Mouse (Mus musculus): ENCODE measurements around the gene Gm28308. TPM values are rescaled to one million over a fixed set of nuclear protein-coding genes. Genes with fewer than 3 reads are reported as not detected.

Gm28308 gene
- total RNA-seq, 2 experiments from 2014 or later: not detected

- intact Hi-C loops (cut with DNase I): loop anchor here (10.0 kb wide), 1 partner anchor 838 kb away; no protein-coding TSS in a partner anchor
Measured at GRCm38 (mm10) chr6:52222729-52223128, 9.6 kb upstream of the Gm28308 start.

GRCm38 (mm10) chr6:52221993-52222685 lies 9.0 kb upstream of the Gm28308 start:
- DNase-seq (ENCODE audit: low spot score): no peak
- intact Hi-C loops (cut with DNase I): loop anchor here (1.0 to 10.0 kb wide), 3 partner anchors 351 to 837 kb away; no protein-coding TSS in a partner anchor

More at GRCm38 (mm10) chr6:52222729-52223128, 9.6 kb upstream of the Gm28308 start:
- DNase-seq (ENCODE audit: low spot score): no peak

- intact Hi-C loops (cut with DNase I): loop anchor here (1.0 to 10.0 kb wide), 3 partner anchors 351 to 837 kb away; no protein-coding TSS in a partner anchor
- DNase-seq (ENCODE audit: low spot score): peak; percentile 62
Measured at GRCm38 (mm10) chr6:52221337-52221992, 8.3 kb upstream of the Gm28308 start, which contains the start of gene Hoxa7. Gene Hoxa7, minus strand, starts transcription at chr6:52221854.

- DNase-seq (ENCODE audit: low spot score): no peak
- intact Hi-C loops (cut with DNase I): loop anchor here (1.0 to 10.0 kb wide), 3 partner anchors 350 to 836 kb away; no protein-coding TSS in a partner anchor
Measured at GRCm38 (mm10) chr6:52220865-52221310, 7.7 kb upstream of the Gm28308 start.

GRCm38 (mm10) chr6:52220003-52220864 lies 7.1 kb upstream of the Gm28308 start:
- no peak for DNase-seq (ENCODE audit: low spot score)
- intact Hi-C loops (cut with DNase I): loop anchor here (2.0 to 10.0 kb wide), 2 partner anchors 349 to 835 kb away; no protein-coding TSS in a partner anchor

- intact Hi-C loops (cut with DNase I): loop anchor here (5.0 kb wide), 1 partner anchor 1037 kb away; no protein-coding TSS in a partner anchor
- no peak for DNase-seq (ENCODE audit: low spot score)
Measured at GRCm38 (mm10) chr6:52219234-52219942, 6.2 kb upstream of the Gm28308 start.

- no peak for DNase-seq (ENCODE audit: low spot score)
- intact Hi-C loops (cut with DNase I): loop anchor here (5.0 kb wide), 1 partner anchor 1036 kb away; no protein-coding TSS in a partner anchor
Measured at GRCm38 (mm10) chr6:52218643-52219215, 5.6 kb upstream of the Gm28308 start.

- intact Hi-C loops (cut with DNase I): loop anchor here (5.0 kb wide), 1 partner anchor 1036 kb away; no protein-coding TSS in a partner anchor
- no peak for DNase-seq (ENCODE audit: low spot score)
Measured at GRCm38 (mm10) chr6:52217895-52218642, 4.9 kb upstream of the Gm28308 start.

- intact Hi-C loops (cut with DNase I): loop anchor here (5.0 kb wide), 1 partner anchor 1035 kb away; no protein-coding TSS in a partner anchor
- DNase-seq (ENCODE audit: low spot score): no peak
Measured at GRCm38 (mm10) chr6:52217459-52217768, 4.3 kb upstream of the Gm28308 start.

- intact Hi-C loops (cut with DNase I): loop anchor here (5.0 kb wide), 1 partner anchor 1035 kb away; no protein-coding TSS in a partner anchor
- DNase-seq (ENCODE audit: low spot score): no peak
Measured at GRCm38 (mm10) chr6:52216691-52217458, 3.7 kb upstream of the Gm28308 start.

GRCm38 (mm10) chr6:52215771-52216535 lies 2.8 kb upstream of the Gm28308 start:
- DNase-seq (ENCODE audit: low spot score): no peak
- intact Hi-C loops (cut with DNase I): loop anchor here (5.0 kb wide), 1 partner anchor 1034 kb away; no protein-coding TSS in a partner anchor

GRCm38 (mm10) chr6:52215070-52215469 lies 1.9 kb upstream of the Gm28308 start:
- intact Hi-C loops (cut with DNase I): loop anchor here (5.0 kb wide), 1 partner anchor 1033 kb away; no protein-coding TSS in a partner anchor
- no peak for DNase-seq (ENCODE audit: low spot score)

GRCm38 (mm10) chr6:52214271-52214670 lies 1.1 kb upstream of the Gm28308 start:
- intact Hi-C loops (cut with DNase I): no loop called here
- DNase-seq (ENCODE audit: low spot score): no peak

GRCm38 (mm10) chr6:52212556-52213118 lies 502 bp downstream of the Gm28308 start:
- DNase-seq (ENCODE audit: low spot score): no peak
- intact Hi-C loops (cut with DNase I): no loop called here

- DNase-seq (ENCODE audit: low spot score): no peak
- intact Hi-C loops (cut with DNase I): no loop called here
Measured at GRCm38 (mm10) chr6:52211961-52212360, 1.2 kb downstream of the Gm28308 start.
